Mouse (Mus musculus) spleen, adult 2 months (tissue): ENCODE results near the gene Tmc1. TPM values are rescaled to one million over a fixed set of nuclear protein-coding genes. Genes with fewer than 3 reads are reported as not detected.

Experiments used
- DNase-seq, 2 experiments: peaks; one replicate each; pipeline versions ENCODE4 v3.0.0 to v3.0.0-alpha.2; 2012 to 2021; ENCODE audit warnings: low spot score in 2 of 2, low read depth in 1 of 2
- H3K27ac ChIP-seq: fragments of 200-500 bp; 2 replicates; pipeline ENCODE4 v1.5.1; 2012; ENCODE audit warnings: low read length, inconsistent platforms; ENCODE audit not compliant: insufficient read depth
- H3K27me3 ChIP-seq: fragments of 200-500 bp; 2 replicates; pipeline ENCODE4 v1.6.1; 2012; ENCODE audit warnings: mild to moderate bottlenecking, moderate library complexity, low read length, inconsistent platforms; ENCODE audit not compliant: control insufficient read depth, insufficient read depth
- H3K36me3 ChIP-seq: fragments of 200-500 bp; 2 replicates; pipeline ENCODE4 v1.6.1; 2012; ENCODE audit warnings: mild to moderate bottlenecking, low read length, inconsistent platforms; ENCODE audit not compliant: control insufficient read depth, insufficient read depth
- H3K4me1 ChIP-seq: fragments of 200-500 bp; 2 replicates; pipeline ENCODE4 v1.6.1; 2011; ENCODE audit warnings: inconsistent platforms; ENCODE audit not compliant: control insufficient read depth, insufficient read depth, insufficient read length
- H3K4me3 ChIP-seq: fragments of 200-500 bp; 2 replicates; pipeline ENCODE4 v1.5.1; 2011; ENCODE audit warnings: mild to moderate bottlenecking, inconsistent platforms; ENCODE audit not compliant: insufficient read depth, insufficient read length; ENCODE audit errors: extremely low read depth
- CTCF ChIP-seq: fragments of 200-500 bp; IDR thresholded peaks from 2 replicates; pipeline ENCODE4 v1.5.1; 2011; ENCODE audit warnings: mild to moderate bottlenecking, inconsistent platforms; ENCODE audit not compliant: insufficient read depth, insufficient read length, insufficient replicate concordance; ENCODE audit errors: extremely low read depth
- POLR2A ChIP-seq: fragments of 200-500 bp; IDR thresholded peaks from 2 replicates; pipeline ENCODE4 v1.6.1; 2011; ENCODE audit warnings: low read depth, low read length, inconsistent platforms
- WGBS: fragments of 180-500 bp; shearing (Covaris S2); methylation state at CpG from one replicate; pipeline ENCODE4 v1.1.7; 2018; 5-methylcytosine and 5-hydroxymethylcytosine counted together
- polyA plus RNA-seq: library from polyadenylated mRNA; depleted of rRNA; stranded (reverse); fragments of >200 nt; gene quantifications from 2 replicates; pipeline ENCODE4 v1.2.3, GENCODE M21; 2012; rRNA removed

Gene Tmc1
- 0.06 and 0.09 TPM in 2 replicates for polyA plus RNA-seq

- H3K4me3 ChIP-seq = no peak within 1 kb of the TSS
- TF ChIP-seq POLR2A = no peak
- TF ChIP-seq CTCF = no peak
Observed at GRCm38 (mm10) chr19:20953874-20954273, at the start of gene Tmc1. Gene Tmc1 (minus strand): TSS chr19:20954202.

GRCm38 (mm10) chr19:21001552-21001951 is 47.5 kb upstream of the Tmc1 start:
- Histone ChIP-seq H3K27me3 (no peaks in the 10 kb centered on the region; the same call in 1 of the 2 replicates), H3K4me1 (no peaks in the 10 kb centered on the region), H3K27ac (no peak overlapping the region), H3K36me3 (no peaks in the 10 kb centered on the region), H3K4me3 (no peak overlapping the region)
- no peak for DNase-seq
- TF ChIP-seq POLR2A (no peak), CTCF (no peak)

More at GRCm38 (mm10) chr19:20953874-20954273, at the start of gene Tmc1:
- Histone ChIP-seq H3K27me3 (no peaks in the 10 kb centered on the region), H3K27ac (no peak within 1 kb of the TSS), H3K36me3 (no peaks in the 10 kb centered on the region), H3K4me1 (no peaks in the 10 kb centered on the region)
- no peak for DNase-seq
- WGBS = 82% methylated on average over 6 of the region's 6 CpGs

- WGBS = 50% methylated on average over 2 of the region's 2 CpGs
Observed at GRCm38 (mm10) chr19:20979244-20979643, 25.2 kb upstream of the Tmc1 start.

GRCm38 (mm10) chr19:20978148-20978547 is 24.1 kb upstream of the Tmc1 start:
- no peaks in the 10 kb centered on the region for H3K27me3 ChIP-seq
- WGBS = 77% methylated on average over 1 of the region's 1 CpGs
- no peaks in the 10 kb centered on the region for H3K4me1 ChIP-seq
- TF ChIP-seq POLR2A (no peak), CTCF (no peak)
- no peak for DNase-seq
- H3K4me3 ChIP-seq = no peak overlapping the region
- H3K27ac ChIP-seq = no peak overlapping the region
- H3K36me3 ChIP-seq = no peaks in the 10 kb centered on the region

More at GRCm38 (mm10) chr19:20979244-20979643, 25.2 kb upstream of the Tmc1 start:
- TF ChIP-seq CTCF (no peak), POLR2A (no peak)
- Histone ChIP-seq H3K4me3 (no peak overlapping the region), H3K4me1 (no peaks in the 10 kb centered on the region), H3K27ac (no peak overlapping the region), H3K27me3 (no peaks in the 10 kb centered on the region), H3K36me3 (no peaks in the 10 kb centered on the region)
- no peak for DNase-seq

GRCm38 (mm10) chr19:20971926-20972325 is 17.9 kb upstream of the Tmc1 start:
- no peak for DNase-seq
- Histone ChIP-seq H3K27ac (no peak overlapping the region), H3K27me3 (no peaks in the 10 kb centered on the region), H3K4me3 (no peak overlapping the region), H3K36me3 (no peaks in the 10 kb centered on the region), H3K4me1 (no peaks in the 10 kb centered on the region)
- TF ChIP-seq POLR2A (no peak), CTCF (no peak)
- WGBS = 92% methylated on average over 1 of the region's 1 CpGs

- TF ChIP-seq CTCF (no peak), POLR2A (no peak)
- no peak overlapping the region for H3K27ac ChIP-seq
- 90% methylated on average over 5 of the region's 5 CpGs for WGBS
Observed at GRCm38 (mm10) chr19:20954815-20955214, 813 bp upstream of the Tmc1 start.

GRCm38 (mm10) chr19:20944446-20944845 is 9.6 kb downstream of the Tmc1 start:
- Histone ChIP-seq H3K4me3 (no peak overlapping the region), H3K36me3 (no peaks in the 10 kb centered on the region), H3K4me1 (no peaks in the 10 kb centered on the region), H3K27me3 (no peaks in the 10 kb centered on the region), H3K27ac (no peak overlapping the region)
- WGBS = 76% methylated on average over 4 of the region's 4 CpGs
- no peak for DNase-seq
- TF ChIP-seq POLR2A (no peak), CTCF (no peak)

More at GRCm38 (mm10) chr19:20954815-20955214, 813 bp upstream of the Tmc1 start:
- no peaks in the 10 kb centered on the region for H3K36me3 ChIP-seq
- no peak for DNase-seq
- no peak overlapping the region for H3K4me3 ChIP-seq
- H3K4me1 ChIP-seq = no peaks in the 10 kb centered on the region
- H3K27me3 ChIP-seq = no peaks in the 10 kb centered on the region

GRCm38 (mm10) chr19:20924282-20924681 is 29.7 kb downstream of the Tmc1 start:
- no peak for DNase-seq
- Histone ChIP-seq H3K27ac (no peak overlapping the region), H3K27me3 (no peaks in the 10 kb centered on the region), H3K4me3 (no peak overlapping the region), H3K36me3 (no peaks in the 10 kb centered on the region), H3K4me1 (no peaks in the 10 kb centered on the region)
- TF ChIP-seq CTCF (no peak), POLR2A (no peak)
- 77% methylated on average over 7 of the region's 7 CpGs for WGBS
